Mouse (Mus musculus) Patski (cell line): ENCODE measurements around the gene Ccdc97. TPM values are rescaled to one million over a fixed set of nuclear protein-coding genes. Genes with fewer than 3 reads are reported as not detected.

Experiments
- ATAC-seq: fragments of 100-300 bp; one replicate; pipeline ENCODE4 v1.8.0; 2021
- CTCF ChIA-PET: fragments of 350-600 bp; sonication (Branson Sonifier 250); formaldehyde crosslinking; loops from one replicate; lab custom pipeline; 2022; ENCODE audit warnings: inconsistent platforms; lab: Charles Lee
- POLR2A ChIA-PET: fragments of 350-600 bp; sonication (Branson Sonifier 250); formaldehyde crosslinking; loops from one replicate; lab custom pipeline; 2022; ENCODE audit warnings: antibody characterized with exemption, inconsistent platforms; lab: Charles Lee
- DNase-seq: peaks from one replicate; pipeline ENCODE4 v3.0.0-alpha.2; 2011; ENCODE audit warnings: low read depth, low spot score
- H3K27me3 ChIP-seq: fragments of 371-371 bp; one replicate; pipeline ENCODE4 v1.5.1; 2021
- CTCF ChIP-seq: fragments of 100-300 bp; IDR thresholded peaks from one replicate; pipeline ENCODE4 v1.5.1; 2021
- in situ Hi-C: fragments of 300-500 bp; cut with MboI; formaldehyde crosslinking; loops from 3 replicates; pipeline ENCODE4 v1.11.1; 2018; ENCODE audit warnings: low pct_unique_long_range_greater_than_20kb, mixed read lengths
- polyA plus RNA-seq: library from polyadenylated mRNA; unstranded; gene quantifications from one replicate; pipeline ENCODE4 v1.2.3, GENCODE M21; 2021

Gene Ccdc97
- polyA plus RNA-seq, 1 experiment from 2014 or later = 33.7 TPM

- DNase-seq = no peak
- ChIA-PET POLR2A (no interaction called here), CTCF (interaction anchor here (1.4 kb wide), 1 partner anchor 9 kb away, joined by 3 read pairs; the partner anchor contains the start of gene B9d2)
- TF ChIP-seq CTCF = no peak
- in situ Hi-C loops = no loop called here
- ATAC-seq = no peak
- H3K27me3 ChIP-seq = no peaks in the 10 kb centered on the region
Observed at GRCm38 (mm10) chr7:25671686-25672085, 47.2 kb downstream of the Ccdc97 start.

- in situ Hi-C loops = no loop called here
- ChIA-PET POLR2A (no interaction called here), CTCF (no interaction called here)
- DNase-seq (no peak), ATAC-seq (no peak)
- H3K27me3 ChIP-seq = no peaks in the 10 kb centered on the region
- TF ChIP-seq CTCF = no peak
Observed at GRCm38 (mm10) chr7:25670096-25670495, 48.8 kb downstream of the Ccdc97 start.

GRCm38 (mm10) chr7:25669631-25670030 lies 49.3 kb downstream of the Ccdc97 start:
- DNase-seq (no peak), ATAC-seq (no peak)
- CTCF ChIA-PET = no interaction called here
- POLR2A ChIA-PET = no interaction called here
- in situ Hi-C loops = no loop called here
- H3K27me3 ChIP-seq = no peaks in the 10 kb centered on the region
- TF ChIP-seq CTCF = no peak

GRCm38 (mm10) chr7:25669158-25669557 lies 49.7 kb downstream of the Ccdc97 start:
- ChIA-PET POLR2A (interaction anchor here (0.7 kb wide), 1 partner anchor 43 kb away, joined by 3 read pairs; no protein-coding TSS in a partner anchor), CTCF (interaction anchor here (1.0 kb wide), 1 partner anchor 11 kb away, joined by 3 read pairs; no protein-coding TSS in a partner anchor)
- no peak for TF ChIP-seq CTCF
- in situ Hi-C loops = no loop called here
- H3K27me3 ChIP-seq = no peaks in the 10 kb centered on the region
- DNase-seq = no peak
- ATAC-seq = no peak

- no peaks in the 10 kb centered on the region for H3K27me3 ChIP-seq
- TF ChIP-seq CTCF = no peak
- no peak for DNase-seq
- in situ Hi-C loops = no loop called here
- ChIA-PET POLR2A (no interaction called here), CTCF (interaction anchor here (1.2 kb wide), 1 partner anchor 14 kb away, joined by 3 read pairs; the partner anchor contains the start of gene B9d2)
- no peak for ATAC-seq
Observed at GRCm38 (mm10) chr7:25666381-25666780, 52.5 kb downstream of the Ccdc97 start.

Other genes with a start within 250 kb of the Ccdc97 start
- gene Ceacam1, start 241.5 kb downstream of the Ccdc97 start, polyA plus RNA-seq = 1.2 TPM
- gene Ceacam2, start 179.2 kb downstream of the Ccdc97 start, polyA plus RNA-seq = 0.28 TPM
- gene Erich4, start 103.2 kb downstream of the Ccdc97 start, polyA plus RNA-seq = not detected
- gene Dmac2, start 99.7 kb downstream of the Ccdc97 start, polyA plus RNA-seq = 43.3 TPM
- gene B3gnt8, start 92.4 kb downstream of the Ccdc97 start, polyA plus RNA-seq = 0.23 TPM
- gene Bckdha, start 60.1 kb downstream of the Ccdc97 start, polyA plus RNA-seq = 72.5 TPM
- 32.9 TPM for gene Exosc5, start 59.9 kb downstream of the Ccdc97 start, polyA plus RNA-seq
- 0.49 TPM for gene Tmem91, start 43.9 kb downstream of the Ccdc97 start, polyA plus RNA-seq
- gene B9d2, start 38.3 kb downstream of the Ccdc97 start, polyA plus RNA-seq = 40.2 TPM
- gene Tgfb1, start 32.1 kb downstream of the Ccdc97 start, polyA plus RNA-seq = 29.7 TPM
- 123 TPM for gene Hnrnpul1, start 35.7 kb upstream of the Ccdc97 start, polyA plus RNA-seq
- 473 TPM for gene Axl, start 69.6 kb upstream of the Ccdc97 start, polyA plus RNA-seq
- gene Cyp2s1, start 97.8 kb upstream of the Ccdc97 start, polyA plus RNA-seq = 0.42 TPM
- gene Cyp2b10, start 178.5 kb upstream of the Ccdc97 start, polyA plus RNA-seq = not detected